ENCODE assay signal across 21 mouse cellular contexts in the genomic region with DNA sequence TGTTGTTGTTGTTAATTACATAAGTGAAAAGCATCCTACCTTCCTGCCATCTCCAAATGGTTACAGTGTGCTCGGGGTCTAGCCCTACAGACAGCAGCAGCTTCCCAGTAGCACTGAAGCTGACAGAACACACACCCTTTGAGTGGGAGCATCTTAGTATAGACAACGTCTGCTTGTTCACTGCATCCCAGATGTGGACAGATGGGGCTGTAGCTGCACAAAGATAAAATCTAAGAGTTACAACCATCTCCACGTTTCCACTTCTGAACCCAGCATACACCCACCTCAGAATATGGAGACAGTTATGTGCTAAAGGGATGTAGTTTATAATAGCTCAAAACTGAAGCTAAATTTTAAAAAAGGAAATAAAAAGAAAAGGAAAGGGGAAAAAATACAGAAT. TPM values are rescaled to one million over a fixed set of nuclear protein-coding genes. Genes with fewer than 3 reads are reported as not detected.
A peak's percentile ranks its signal among the peaks of the same experiment; 100 is the strongest.
DNase-seq lines count a peak whose midpoint lies in the region; ATAC-seq lines count a peak whose summit lies in the region.
"Had no signal": no experiment of that assay in that cellular context is flagged by ENCODE, and none has a peak within 500 bp of the region (broad histone marks: within the 10 kb centered on the region; RNA-seq: fewer than 3 reads in every experiment).

No protein-coding gene starts in this region.

- no peaks in the 10 kb centered on the region for H3K9me3 ChIP-seq in heart, embryonic 12.5 days (replicated peaks)
- H3K9me3 ChIP-seq: embryonic facial prominence, embryonic 13.5 days; embryonic facial prominence, embryonic 15.5 days; forebrain, embryonic 10.5 days; forebrain, embryonic 12.5 days had no signal

- H3K4me2 ChIP-seq in heart, embryonic 12.5 days = no peak overlapping the region
- H3K4me2 ChIP-seq: embryonic facial prominence, embryonic 13.5 days; embryonic facial prominence, embryonic 15.5 days; forebrain, embryonic 12.5 days had no signal

- DNase-seq in heart, adult 11 months = peak; percentile 60
- peak; percentile 30 for DNase-seq in brain, adult 2 months (ENCODE audit: low read depth, low spot score)
- peak; percentile 11 for DNase-seq in telencephalon, adult 2 months (ENCODE audit: low read depth, low spot score)
- DNase-seq in cerebellum, adult 11 months = no peak
- DNase-seq: adrenal gland, adult 2 months; adrenal gland, postnatal 10 days; adrenal gland, postnatal 25 days; cerebellum, adult 18-20 months; cerebellum, adult 8-10 months; cerebellum, adult 9-11 months; cerebellum, postnatal 14 days; cerebellum, postnatal 36 days; embryo, embryonic 11 days had no signal

- peaks cover 20% of the 10 kb centered on the region for H3K36me3 ChIP-seq in heart, embryonic 12.5 days

- H3K27me3 ChIP-seq in heart, embryonic 12.5 days (replicated peaks) = no peaks in the 10 kb centered on the region
- H3K27me3 ChIP-seq: embryonic facial prominence, embryonic 13.5 days; embryonic facial prominence, embryonic 15.5 days; forebrain, embryonic 12.5 days had no signal

- H3K4me3 ChIP-seq in heart, embryonic 12.5 days = no peak overlapping the region
- H3K4me3 ChIP-seq: embryonic facial prominence, embryonic 13.5 days; embryonic facial prominence, embryonic 15.5 days; erythroblast, embryonic 14.5 days; forebrain, embryonic 10.5 days; forebrain, embryonic 12.5 days had no signal

- peaks cover 7% of the 10 kb centered on the region; the same call in 1 of the 2 replicates for H3K4me1 ChIP-seq in heart, embryonic 12.5 days (replicated peaks)
- H3K4me1 ChIP-seq: embryonic facial prominence, embryonic 13.5 days; embryonic facial prominence, embryonic 15.5 days; forebrain, embryonic 10.5 days; forebrain, embryonic 12.5 days had no signal

- ATAC-seq in heart, embryonic 12.5 days (ENCODE audit: insufficient number of reproducible peaks, low FRiP score) = no peak
- ATAC-seq: forebrain, embryonic 14.5 days; forebrain, embryonic 16.5 days had no signal

- H3K9ac ChIP-seq in heart, embryonic 12.5 days = no peak overlapping the region
- H3K9ac ChIP-seq: embryonic facial prominence, embryonic 13.5 days; embryonic facial prominence, embryonic 15.5 days; forebrain, embryonic 12.5 days had no signal

- no peak overlapping the region for H3K27ac ChIP-seq in heart, embryonic 12.5 days (ENCODE audit: poor library complexity, severe bottlenecking)
- H3K27ac ChIP-seq: embryonic facial prominence, embryonic 13.5 days; embryonic facial prominence, embryonic 15.5 days; forebrain, embryonic 10.5 days; forebrain, embryonic 12.5 days had no signal

- WGBS in heart, embryonic 12.5 days = 65% methylated on average over 3 of the region's 3 CpGs

RNA-seq across cellular contexts. Expression of a gene that starts 55.5 kb away (rescaled TPM):
- 112 and 117 TPM in 2 replicates for polyA plus RNA-seq in heart, embryonic 12.5 days (2016; fragmentation: Nextera tagmentation; extraction: Ambion mirVana)
